Mouse (Mus musculus): ENCODE data around the gene Srebf2.

Gene Srebf2

DNA sequence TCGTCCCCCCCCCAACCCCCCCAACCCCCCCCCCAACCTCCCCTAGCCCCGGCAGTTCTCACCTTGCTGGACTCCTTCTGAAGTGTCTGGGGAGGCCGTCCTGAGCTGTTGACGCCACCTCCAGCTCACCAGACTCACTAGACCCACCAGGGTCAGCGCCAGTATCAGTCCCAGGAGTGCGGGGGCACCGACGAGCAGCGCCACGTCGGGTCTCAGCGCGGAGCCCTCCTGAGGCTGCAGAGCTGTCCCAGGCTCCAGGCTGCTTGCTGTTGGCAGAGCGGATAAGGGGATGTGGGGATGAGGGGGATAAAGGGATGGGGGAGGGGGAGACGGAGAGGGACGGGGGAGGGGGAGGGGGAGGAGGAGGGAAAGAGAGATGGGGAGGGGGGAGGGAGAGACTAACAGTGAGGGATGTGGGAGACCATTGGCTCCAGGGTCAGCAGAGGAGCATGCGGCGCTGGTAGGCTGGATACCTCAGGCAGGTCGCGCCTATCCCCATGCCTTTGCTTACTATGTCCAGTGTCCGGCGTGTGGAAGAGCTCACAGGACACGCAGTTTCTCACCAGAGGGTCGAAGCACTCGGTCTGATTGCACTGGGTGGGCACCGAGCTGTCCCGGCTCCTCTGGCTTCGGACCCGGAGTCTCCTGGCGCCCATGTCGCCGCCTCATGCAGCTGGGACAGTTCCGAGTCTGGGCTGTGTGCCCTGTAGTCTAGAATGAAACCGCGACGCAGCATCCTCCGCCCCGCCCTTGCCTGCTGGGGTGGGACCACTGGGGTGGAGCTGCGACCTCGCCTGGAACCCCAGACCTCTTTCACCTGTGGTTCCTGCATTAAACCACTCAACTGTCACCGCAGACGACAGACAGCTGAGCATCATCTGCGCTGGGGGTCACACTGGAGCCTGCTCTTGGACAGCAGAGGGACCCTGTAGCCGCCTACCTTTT is 76.9 kb downstream of the Srebf2 start, which contains the start of gene Tnfrsf13c:
Gene Tnfrsf13c (minus strand): TSS at position 713 of the 945 bp plus-strand sequence.
- Histone ChIP-seq H3K9me3 (ENCODE audit: low read length) (no peaks in the 10 kb centered on the region), H3K4me1 (replicated peaks; ENCODE audit: low read depth, low read length) (peaks cover 76% of the 10 kb centered on the region), H3K27me3 (ENCODE audit: insufficient read depth, low read length) (peaks cover 46% of the 10 kb centered on the region), H3K36me3 (ENCODE audit: insufficient read depth, low read length) (no peaks in the 10 kb centered on the region), H3K4me3 (replicated peaks; ENCODE audit: low read length) (peak within 1 kb of the TSS; percentile 75)
- TF ChIP-seq NANOG (IDR thresholded peaks at IDR 0.05; ENCODE audit: borderline replicate concordance, low read length), result no peak

DNA sequence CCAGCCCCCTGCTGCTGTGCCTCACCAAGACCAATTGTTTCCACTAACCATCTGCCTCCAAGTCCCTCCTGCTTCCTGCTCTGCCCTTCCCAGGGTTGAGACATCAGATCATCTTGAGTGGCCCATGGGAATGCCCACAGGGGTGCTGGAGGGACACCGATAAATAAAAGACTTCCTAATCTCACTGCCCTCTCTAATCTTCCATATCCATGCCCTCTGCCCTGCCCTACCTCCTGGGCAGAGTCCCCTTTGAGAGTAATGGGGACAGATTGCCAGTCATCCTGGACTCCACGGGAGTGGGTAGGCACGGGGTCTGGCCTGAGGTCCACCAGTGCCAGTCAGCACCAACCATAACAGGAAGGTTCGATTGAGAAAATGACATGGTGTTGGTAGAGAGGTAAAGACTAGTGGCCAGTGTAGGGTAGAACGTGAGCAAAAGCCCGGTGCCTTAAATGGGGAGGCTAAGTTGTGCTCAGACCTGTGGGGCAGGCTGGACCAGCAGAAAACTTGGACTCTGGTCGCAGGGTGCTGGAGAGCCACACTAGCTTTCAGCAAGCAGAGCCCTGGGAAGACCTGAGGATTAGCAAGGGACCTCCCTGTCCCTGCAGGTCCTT is 77.7 kb downstream of the Srebf2 start:
- H3K4me1 ChIP-seq (replicated peaks; ENCODE audit: low read depth, low read length), result peaks cover 76% of the 10 kb centered on the region
- no peak for TF ChIP-seq CTCF (conservative IDR thresholded peaks at IDR 0.05; ENCODE audit: low read length)
- no peak for TF ChIP-seq POU5F1 (IDR thresholded peaks at IDR 0.05; ENCODE audit: borderline replicate concordance, low read length)
- no peak for TF ChIP-seq NANOG (IDR thresholded peaks at IDR 0.05; ENCODE audit: borderline replicate concordance, low read length)

DNA sequence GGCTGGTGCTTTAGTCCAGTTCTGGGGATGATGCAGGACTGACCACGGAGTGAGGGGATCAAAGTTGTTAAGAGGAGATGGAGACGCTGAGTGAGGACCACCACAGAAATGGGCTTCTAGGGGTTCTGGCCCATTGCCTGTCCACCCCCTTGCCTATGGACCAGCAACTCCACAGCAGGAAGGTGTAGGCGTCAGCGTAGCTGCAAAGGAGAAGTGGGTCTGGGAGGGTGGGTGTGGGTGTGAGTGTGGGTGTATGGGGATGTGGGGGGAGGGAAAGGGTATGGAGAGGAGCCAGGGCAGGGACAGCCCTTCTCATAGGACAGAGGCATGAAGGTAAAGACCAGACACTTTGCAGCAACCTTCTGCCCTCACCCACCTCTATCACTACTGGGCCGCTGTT is 78.8 kb downstream of the Srebf2 start:
- no peaks in the 10 kb centered on the region for H3K9me3 ChIP-seq (ENCODE audit: low read length)
- H3K4me3 ChIP-seq (replicated peaks; ENCODE audit: low read length), result no peak overlapping the region
- TF ChIP-seq NANOG (IDR thresholded peaks at IDR 0.05; ENCODE audit: borderline replicate concordance, low read length) (no peak), POU5F1 (IDR thresholded peaks at IDR 0.05; ENCODE audit: borderline replicate concordance, low read length) (no peak), CTCF (conservative IDR thresholded peaks at IDR 0.05; ENCODE audit: low read length) (no peak)

More for the DNA sequence above, 77.7 kb downstream of the Srebf2 start:
- H3K4me3 ChIP-seq (replicated peaks; ENCODE audit: low read length), result peak overlapping the region; percentile 75
- H3K9me3 ChIP-seq (ENCODE audit: low read length), result no peaks in the 10 kb centered on the region
- no peaks in the 10 kb centered on the region for H3K36me3 ChIP-seq (ENCODE audit: insufficient read depth, low read length)
- H3K27me3 ChIP-seq (ENCODE audit: insufficient read depth, low read length), result peaks cover 46% of the 10 kb centered on the region

DNA sequence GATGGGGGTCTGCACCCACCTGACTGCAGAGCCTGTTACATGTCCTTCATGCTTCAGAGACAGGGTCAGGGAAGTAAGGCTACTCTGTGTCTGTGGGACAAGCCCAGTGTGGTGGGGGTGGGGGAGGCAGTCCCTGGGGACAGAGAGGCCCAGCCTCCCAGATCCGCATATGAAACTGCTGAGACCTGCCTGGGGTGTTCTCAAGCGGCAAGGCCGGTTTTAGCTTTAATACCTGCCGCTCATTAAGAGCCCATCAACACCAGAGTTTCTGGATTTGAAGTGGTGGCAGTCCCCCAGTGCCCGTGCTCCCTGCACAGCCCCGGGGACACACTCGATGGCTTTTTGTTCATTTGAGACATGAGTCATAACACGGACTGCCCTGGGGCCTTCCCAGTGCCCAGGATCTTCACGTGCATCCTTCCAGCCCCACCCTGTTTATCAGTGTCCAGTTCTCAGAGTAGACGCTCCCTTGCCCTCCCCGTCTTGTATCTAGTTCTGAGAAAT is 82.6 kb downstream of the Srebf2 start:
- Histone ChIP-seq H3K4me3 (replicated peaks; ENCODE audit: low read length) (peak overlapping the region; percentile 13; the same call in 1 of the 2 replicates), H3K9me3 (ENCODE audit: low read length) (no peaks in the 10 kb centered on the region), H3K27me3 (ENCODE audit: insufficient read depth, low read length) (peaks cover 17% of the 10 kb centered on the region), H3K4me1 (replicated peaks; ENCODE audit: low read depth, low read length) (peaks cover 79% of the 10 kb centered on the region), H3K36me3 (ENCODE audit: insufficient read depth, low read length) (peaks cover 29% of the 10 kb centered on the region)
- no peak for TF ChIP-seq CTCF (conservative IDR thresholded peaks at IDR 0.05; ENCODE audit: low read length)
- TF ChIP-seq NANOG (IDR thresholded peaks at IDR 0.05; ENCODE audit: borderline replicate concordance, low read length), result no peak
- TF ChIP-seq POU5F1 (IDR thresholded peaks at IDR 0.05; ENCODE audit: borderline replicate concordance, low read length), result no peak

More for the DNA sequence above, 78.8 kb downstream of the Srebf2 start:
- no peaks in the 10 kb centered on the region for H3K36me3 ChIP-seq (ENCODE audit: insufficient read depth, low read length)
- H3K4me1 ChIP-seq (replicated peaks; ENCODE audit: low read depth, low read length), result peaks cover 77% of the 10 kb centered on the region
- peaks cover 41% of the 10 kb centered on the region for H3K27me3 ChIP-seq (ENCODE audit: insufficient read depth, low read length)

DNA sequence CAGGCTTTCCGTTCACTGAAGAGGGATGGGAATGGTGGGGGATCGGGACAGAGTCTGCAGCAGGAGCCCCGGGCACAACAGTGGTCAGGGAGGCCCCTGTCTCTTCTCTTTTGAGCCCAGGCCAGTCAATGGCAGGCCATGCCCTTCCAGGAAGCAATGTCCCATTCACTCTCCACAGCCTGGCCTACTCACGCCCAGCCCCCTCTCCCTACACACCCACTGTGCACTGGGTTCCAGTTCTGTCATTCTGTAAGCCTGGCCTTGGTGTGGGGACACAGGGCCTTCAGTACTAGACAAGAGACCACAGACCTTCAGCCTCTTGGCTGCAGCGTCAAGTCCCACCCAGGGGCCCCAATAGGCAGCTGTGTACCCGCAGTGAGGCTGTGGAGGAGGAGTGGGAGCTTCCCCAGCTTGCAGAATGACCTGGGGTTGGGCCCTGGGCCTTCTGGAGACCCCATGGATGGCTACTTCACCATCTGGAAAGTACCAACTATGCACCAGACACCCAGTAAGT is 83.2 kb downstream of the Srebf2 start:
- peaks cover 35% of the 10 kb centered on the region for H3K36me3 ChIP-seq (ENCODE audit: insufficient read depth, low read length)
- H3K4me3 ChIP-seq (replicated peaks; ENCODE audit: low read length), result peak overlapping the region; percentile 13; the same call in 1 of the 2 replicates
- TF ChIP-seq CTCF (conservative IDR thresholded peaks at IDR 0.05; ENCODE audit: low read length) (no peak), NANOG (IDR thresholded peaks at IDR 0.05; ENCODE audit: borderline replicate concordance, low read length) (no peak)

DNA sequence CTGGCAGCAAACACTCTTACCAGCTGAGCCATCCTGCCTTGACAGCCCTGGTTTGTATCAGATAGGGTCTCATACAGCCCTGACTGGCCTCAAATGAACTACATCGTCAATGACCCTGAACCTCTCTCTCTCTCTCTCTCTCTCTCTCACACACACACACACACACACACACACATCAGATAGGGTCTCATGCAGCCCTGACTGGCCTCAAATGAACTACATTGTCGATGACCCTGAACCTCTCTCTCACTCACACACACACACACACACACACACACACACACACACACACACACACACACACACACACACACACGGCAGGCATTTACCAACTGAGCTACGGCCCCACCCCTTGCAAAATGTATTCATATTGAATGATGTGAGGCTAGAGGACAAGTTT is 84.1 kb downstream of the Srebf2 start:
- TF ChIP-seq POU5F1 (IDR thresholded peaks at IDR 0.05; ENCODE audit: borderline replicate concordance, low read length) (no peak), CTCF (conservative IDR thresholded peaks at IDR 0.05; ENCODE audit: low read length) (no peak), NANOG (IDR thresholded peaks at IDR 0.05; ENCODE audit: borderline replicate concordance, low read length) (no peak)
- Histone ChIP-seq H3K36me3 (ENCODE audit: insufficient read depth, low read length) (peaks cover 45% of the 10 kb centered on the region), H3K27me3 (ENCODE audit: insufficient read depth, low read length) (peaks cover 2% of the 10 kb centered on the region; the same call in 1 of the 2 replicates), H3K4me1 (replicated peaks; ENCODE audit: low read depth, low read length) (peaks cover 79% of the 10 kb centered on the region), H3K9me3 (ENCODE audit: low read length) (no peaks in the 10 kb centered on the region), H3K4me3 (replicated peaks; ENCODE audit: low read length) (no peak overlapping the region)

More for the DNA sequence above, 83.2 kb downstream of the Srebf2 start:
- Histone ChIP-seq H3K27me3 (ENCODE audit: insufficient read depth, low read length) (peaks cover 11% of the 10 kb centered on the region), H3K4me1 (replicated peaks; ENCODE audit: low read depth, low read length) (peaks cover 79% of the 10 kb centered on the region), H3K9me3 (ENCODE audit: low read length) (no peaks in the 10 kb centered on the region)

DNA sequence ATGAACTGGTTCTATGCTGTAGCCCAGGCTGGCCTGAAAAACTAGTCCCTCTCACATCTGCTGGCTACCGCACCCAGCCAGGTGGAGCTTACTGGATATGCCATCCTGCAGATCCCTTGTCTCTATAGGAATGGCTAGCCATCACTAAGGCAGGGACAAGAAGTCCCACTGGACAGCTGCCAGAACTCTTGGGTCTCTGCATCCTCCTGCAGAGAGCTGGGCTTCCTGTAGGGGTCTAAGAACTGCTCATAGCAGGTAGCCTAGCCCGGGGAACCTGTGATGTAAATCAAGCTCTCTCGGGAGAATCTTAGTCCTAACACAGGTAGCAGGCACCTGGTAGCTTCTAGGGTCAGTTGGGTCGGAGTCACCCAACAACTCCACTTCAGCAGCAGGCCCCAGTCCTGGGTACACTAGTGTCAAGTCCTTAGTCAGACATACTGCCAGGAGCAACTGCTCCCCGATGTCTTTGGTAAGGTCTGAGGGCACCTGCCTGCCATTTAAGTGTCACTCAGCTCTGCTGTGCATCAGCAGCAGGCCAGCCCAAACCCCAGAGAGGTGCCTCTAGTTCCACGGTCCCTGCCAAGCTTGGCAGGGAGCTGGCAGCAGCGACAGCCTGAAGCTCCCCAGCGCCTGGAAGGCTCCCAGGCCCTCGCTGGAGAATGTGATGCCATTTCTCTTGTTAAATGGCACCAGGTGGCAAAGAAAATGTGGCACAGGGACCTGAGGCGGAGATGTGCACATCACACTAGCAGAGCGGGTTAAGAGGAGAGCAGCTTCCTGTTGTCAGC is 84.8 kb downstream of the Srebf2 start:
- peaks cover 84% of the 10 kb centered on the region for H3K4me1 ChIP-seq (replicated peaks; ENCODE audit: low read depth, low read length)
- no peaks in the 10 kb centered on the region for H3K9me3 ChIP-seq (ENCODE audit: low read length)
- TF ChIP-seq POU5F1 (IDR thresholded peaks at IDR 0.05; ENCODE audit: borderline replicate concordance, low read length), result no peak

DNA sequence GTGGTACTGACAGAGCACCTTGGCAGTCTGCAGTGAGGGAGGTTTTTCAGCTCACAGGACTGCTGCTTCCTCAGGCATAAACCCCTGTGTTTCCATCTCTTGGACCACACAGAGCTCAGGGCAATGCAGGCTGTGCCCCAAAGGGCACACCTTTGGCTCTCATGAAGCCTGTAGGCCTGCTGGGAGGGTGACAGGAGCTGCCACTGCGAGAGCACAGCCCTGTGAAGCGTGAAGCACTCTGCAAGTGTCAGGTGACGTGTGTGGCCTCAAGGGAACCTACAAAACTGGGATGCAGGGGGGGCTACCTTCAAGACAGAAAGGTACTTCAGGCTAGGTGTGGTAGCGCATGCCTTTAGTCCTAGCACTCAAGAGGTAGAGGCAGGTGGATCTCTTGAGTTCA is 85.7 kb downstream of the Srebf2 start:
- TF ChIP-seq NANOG (IDR thresholded peaks at IDR 0.05; ENCODE audit: borderline replicate concordance, low read length) (no peak), CTCF (conservative IDR thresholded peaks at IDR 0.05; ENCODE audit: low read length) (no peak), POU5F1 (IDR thresholded peaks at IDR 0.05; ENCODE audit: borderline replicate concordance, low read length) (no peak)
- H3K27me3 ChIP-seq (ENCODE audit: insufficient read depth, low read length), result no peaks in the 10 kb centered on the region
- H3K9me3 ChIP-seq (ENCODE audit: low read length), result no peaks in the 10 kb centered on the region

More for the DNA sequence above, 84.8 kb downstream of the Srebf2 start:
- peaks cover 51% of the 10 kb centered on the region for H3K36me3 ChIP-seq (ENCODE audit: insufficient read depth, low read length)
- no peaks in the 10 kb centered on the region for H3K27me3 ChIP-seq (ENCODE audit: insufficient read depth, low read length)
- H3K4me3 ChIP-seq (replicated peaks; ENCODE audit: low read length), result no peak overlapping the region

More for the DNA sequence above, 85.7 kb downstream of the Srebf2 start:
- Histone ChIP-seq H3K4me1 (replicated peaks; ENCODE audit: low read depth, low read length) (peaks cover 87% of the 10 kb centered on the region), H3K4me3 (replicated peaks; ENCODE audit: low read length) (no peak overlapping the region), H3K36me3 (ENCODE audit: insufficient read depth, low read length) (peaks cover 59% of the 10 kb centered on the region)
